Mouse (Mus musculus) cerebellum, adult 11 months (tissue): Measurements from ENCODE around the gene Tmtc2.

Experiments
- DNase-seq: peaks from one replicate; pipeline ENCODE4 v3.0.0; 2022

Tmtc2 gene

GRCm38 (mm10) chr10:105286221-105286620 is 288.0 kb downstream of the Tmtc2 start:
- no peak for DNase-seq

DNA sequence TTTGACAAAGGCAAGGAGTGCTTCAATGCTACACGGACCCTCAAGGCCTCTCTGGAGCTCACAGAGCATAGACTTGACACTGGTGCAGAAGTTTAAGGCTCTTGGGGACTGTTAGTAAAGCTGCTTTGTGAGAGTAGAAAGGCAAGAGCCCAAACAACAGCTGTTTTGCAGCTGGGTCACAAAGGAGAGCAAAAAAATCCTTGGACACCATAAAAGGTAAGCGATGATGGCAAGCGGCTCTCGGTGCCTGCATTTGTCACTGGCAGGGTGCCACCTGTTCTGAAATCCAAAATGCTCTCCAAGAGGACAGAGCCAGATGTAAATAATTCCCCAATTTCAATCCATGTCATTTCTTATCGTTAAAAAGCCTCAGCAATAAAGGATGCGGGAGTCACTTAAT is 290.1 kb downstream of the Tmtc2 start:
- peak; percentile 25 for DNase-seq

DNA sequence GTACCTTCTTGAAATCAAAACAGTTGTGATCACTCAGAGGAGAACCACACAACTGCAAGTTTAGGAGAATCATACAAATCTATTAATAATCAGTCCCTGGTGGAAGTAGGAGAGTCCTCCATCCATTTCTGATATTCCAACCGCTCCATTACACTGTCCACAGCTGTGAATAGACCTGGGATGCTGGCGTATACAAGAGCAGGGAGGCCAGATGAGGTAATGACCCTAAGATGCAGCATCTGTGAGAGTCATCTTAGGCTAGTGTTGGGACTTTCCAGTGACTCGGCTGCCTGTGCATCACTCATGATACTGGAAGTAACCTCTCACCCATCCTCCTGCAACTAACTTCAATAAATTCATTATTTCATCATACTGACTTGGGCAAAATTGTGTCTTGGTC is 293.3 kb downstream of the Tmtc2 start:
- no peak for DNase-seq

GRCm38 (mm10) chr10:105260053-105260452 is 314.2 kb downstream of the Tmtc2 start:
- DNase-seq = no peak

- peak; percentile 18 for DNase-seq
These were observed 336.0 kb downstream of the Tmtc2 start for GRCm38 (mm10) chr10:105238291-105238690.

DNA sequence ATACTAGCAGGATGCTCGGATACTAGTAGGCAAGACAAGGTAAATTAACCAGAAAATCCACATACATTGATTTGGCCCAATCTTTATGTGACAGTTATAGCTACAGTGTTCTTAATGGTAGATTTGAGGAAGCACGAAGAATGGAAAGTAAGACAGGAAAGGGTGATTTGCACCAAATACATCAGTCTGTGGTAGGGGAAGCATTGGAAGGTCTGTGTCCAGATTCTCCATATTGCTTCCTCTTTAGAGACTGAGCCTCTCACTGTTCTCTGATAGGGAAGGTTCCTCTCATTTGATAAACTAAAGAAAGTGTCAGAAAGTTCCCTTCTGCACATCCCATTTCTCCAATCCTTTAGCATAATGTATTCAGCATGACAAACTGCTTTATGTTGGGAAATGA is 341.4 kb downstream of the Tmtc2 start:
- DNase-seq = no peak

GRCm38 (mm10) chr10:105230416-105230815 is 343.8 kb downstream of the Tmtc2 start:
- DNase-seq = no peak

DNA sequence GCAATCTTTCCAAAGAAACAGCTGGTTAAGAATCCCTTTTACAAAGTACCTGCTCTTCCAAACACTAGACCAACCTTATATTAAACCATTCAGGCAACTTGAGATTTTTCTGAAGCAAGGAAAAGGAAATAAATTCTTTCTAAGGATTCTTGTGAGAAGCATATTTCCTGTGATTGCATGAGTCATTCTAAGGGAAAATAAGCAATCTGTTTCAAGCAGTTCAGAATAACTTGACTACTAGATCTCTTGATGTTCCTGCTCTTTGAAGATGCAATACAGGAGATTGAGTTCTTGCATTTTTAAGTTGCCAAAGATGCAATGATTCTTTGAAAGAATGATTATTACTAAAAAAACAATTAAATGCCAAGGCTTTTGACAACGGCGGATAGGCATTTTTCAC is 345.6 kb downstream of the Tmtc2 start:
- no peak for DNase-seq

DNA sequence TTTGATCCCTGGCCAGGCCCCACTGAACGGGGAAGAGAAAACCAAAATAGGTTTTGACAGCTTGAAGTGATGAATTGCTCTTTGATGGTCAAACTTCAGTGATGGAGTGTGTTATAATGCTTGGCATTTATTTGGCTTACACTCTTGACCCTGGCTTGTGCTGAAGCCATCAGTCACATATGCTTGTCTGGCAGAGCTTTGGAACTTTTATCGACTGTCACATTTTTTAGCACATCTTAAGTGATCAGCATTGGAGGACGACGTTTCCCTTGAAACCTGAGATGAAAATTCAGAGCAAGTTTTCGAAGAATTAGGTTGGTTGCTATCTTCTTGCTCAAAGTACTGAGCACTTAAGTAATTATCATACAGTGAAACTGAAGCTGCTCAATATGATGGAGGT is 346.6 kb downstream of the Tmtc2 start:
- DNase-seq = no peak

- no peak for DNase-seq
These were observed 348.5 kb downstream of the Tmtc2 start for GRCm38 (mm10) chr10:105225714-105226113.

GRCm38 (mm10) chr10:105222904-105223303 is 351.3 kb downstream of the Tmtc2 start:
- DNase-seq = no peak

DNA sequence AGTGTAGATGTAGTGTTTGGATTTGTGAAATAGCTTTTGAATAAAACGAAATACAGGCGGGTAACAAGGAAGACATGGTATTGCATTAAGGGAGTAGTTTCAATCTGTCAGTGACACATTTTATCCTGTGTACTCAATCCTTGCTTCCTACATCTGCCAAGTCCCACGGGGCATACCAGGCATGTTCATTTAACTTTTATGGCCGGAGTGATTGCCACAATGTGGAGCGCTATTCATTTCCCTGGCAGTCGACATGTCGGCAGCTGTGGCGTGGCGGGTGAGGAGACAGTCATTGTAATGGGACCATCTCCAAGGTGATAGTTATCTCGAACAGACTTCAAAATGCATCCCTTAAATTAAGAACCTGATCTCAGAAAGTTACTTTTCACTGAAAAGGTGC is 372.8 kb downstream of the Tmtc2 start:
- no peak for DNase-seq

DNA sequence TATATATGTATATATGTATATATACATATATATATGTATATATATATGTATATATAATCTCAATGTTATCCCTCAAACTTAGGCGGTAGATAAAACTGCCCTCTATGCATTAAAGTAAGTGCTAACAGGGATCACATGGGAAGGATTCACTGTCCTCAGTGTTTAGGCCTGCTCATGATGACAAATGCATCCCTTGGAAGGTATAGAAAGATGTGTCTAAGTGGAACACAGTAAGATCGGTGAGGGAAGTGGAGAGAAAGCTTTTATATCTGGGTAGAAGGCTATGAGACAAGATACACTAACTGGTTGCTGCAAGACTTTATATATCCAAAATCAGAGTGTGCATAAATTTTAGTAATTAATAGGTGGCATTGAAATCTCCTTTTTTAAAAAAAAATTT is 373.6 kb downstream of the Tmtc2 start:
- DNase-seq = no peak

DNA sequence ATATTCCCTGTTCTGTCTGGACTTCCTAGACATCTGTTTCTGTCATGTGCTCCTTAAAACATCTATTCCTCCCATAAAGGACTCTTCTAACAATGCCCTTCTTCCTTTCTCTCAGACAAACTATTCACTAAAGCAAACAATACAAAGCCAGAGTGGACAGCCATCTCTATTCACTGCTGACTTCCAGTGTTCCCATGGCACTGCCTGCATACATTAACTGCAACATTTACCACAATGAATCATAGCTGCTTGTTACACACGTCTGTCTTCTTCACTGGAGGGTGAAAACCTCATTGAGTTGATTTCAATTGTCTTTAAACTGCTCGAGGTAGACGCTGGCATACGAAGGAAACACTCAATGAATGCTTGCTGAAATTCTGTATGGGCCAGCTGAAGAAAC is 374.2 kb downstream of the Tmtc2 start:
- DNase-seq = no peak

DNA sequence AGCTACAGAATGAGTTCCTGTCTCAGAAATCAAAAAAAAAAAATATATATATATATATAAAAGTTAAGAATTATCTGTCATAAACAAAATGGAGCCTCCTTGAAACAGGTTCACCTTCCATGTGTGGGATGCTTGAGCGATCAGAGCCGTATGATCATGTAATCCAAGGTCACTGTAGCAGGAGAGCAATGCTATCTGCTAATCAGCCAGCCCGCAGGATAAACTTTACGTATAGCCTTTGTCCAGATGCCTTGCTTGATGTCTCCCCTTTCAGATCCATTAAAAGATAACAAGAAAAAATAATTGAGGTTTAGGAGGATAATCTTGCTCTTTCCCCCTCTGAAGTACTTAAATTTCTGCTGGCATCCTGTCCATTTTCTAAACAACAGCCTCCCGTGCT is 374.7 kb downstream of the Tmtc2 start:
- DNase-seq = no peak

- DNase-seq = no peak
These were observed 378.9 kb downstream of the Tmtc2 start for GRCm38 (mm10) chr10:105195377-105195776.

GRCm38 (mm10) chr10:105193756-105194460 is 380.3 kb downstream of the Tmtc2 start:
- no peak for DNase-seq

- no peak for DNase-seq
These were observed 382.2 kb downstream of the Tmtc2 start for GRCm38 (mm10) chr10:105192071-105192470.

- DNase-seq = no peak
These were observed 384.5 kb downstream of the Tmtc2 start for GRCm38 (mm10) chr10:105189746-105190145.

DNA sequence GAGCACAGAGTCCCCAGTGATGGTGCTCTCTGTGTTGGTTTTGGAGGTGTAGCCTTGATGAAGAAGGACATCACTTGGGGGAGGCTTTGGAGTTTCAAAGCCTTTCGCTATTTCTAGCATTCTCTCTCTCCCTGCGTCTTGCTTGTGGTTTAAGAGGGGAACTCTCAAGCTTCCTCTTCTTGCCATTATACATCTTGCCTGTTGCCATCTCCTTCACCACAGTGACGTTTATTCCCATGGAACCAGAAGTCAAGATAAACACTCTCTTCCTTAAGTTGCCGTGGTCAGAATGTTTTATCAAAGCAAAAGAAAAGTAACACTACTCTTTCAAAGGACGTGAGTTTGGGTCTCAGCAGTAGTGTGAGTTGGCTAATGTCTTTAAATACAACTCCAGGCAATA is 387.6 kb downstream of the Tmtc2 start:
- no peak for DNase-seq

DNA sequence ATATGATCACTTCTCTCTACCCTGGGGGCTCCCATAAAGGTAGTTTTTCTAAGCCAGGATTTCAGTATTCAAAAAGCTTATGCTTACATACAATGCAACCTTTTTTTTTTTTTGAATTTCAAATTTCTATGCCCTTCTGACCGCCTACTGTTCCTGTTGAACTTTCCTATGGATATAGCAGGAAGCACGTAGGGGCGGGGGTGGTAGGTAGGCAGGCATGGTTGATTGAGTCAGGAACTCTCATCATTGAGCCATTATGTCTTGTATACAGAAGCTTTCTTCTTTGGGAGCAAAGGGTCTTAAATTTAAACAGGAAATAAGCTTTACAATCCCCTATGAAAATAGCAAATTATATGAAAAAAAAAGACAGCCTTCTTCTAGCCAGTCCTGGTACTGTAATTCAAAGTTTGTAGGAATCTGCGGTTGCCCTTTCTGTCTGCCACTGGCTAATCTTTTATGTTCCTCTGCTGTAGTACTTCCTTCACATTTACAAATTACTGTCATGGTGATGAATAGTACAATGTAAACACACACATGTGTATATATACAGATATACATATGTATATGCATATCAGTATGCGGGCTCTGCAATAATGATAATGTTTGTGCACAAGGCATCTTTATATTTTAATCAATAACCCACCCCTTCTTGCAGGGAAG is 405.7 kb downstream of the Tmtc2 start:
- DNase-seq = no peak

DNA sequence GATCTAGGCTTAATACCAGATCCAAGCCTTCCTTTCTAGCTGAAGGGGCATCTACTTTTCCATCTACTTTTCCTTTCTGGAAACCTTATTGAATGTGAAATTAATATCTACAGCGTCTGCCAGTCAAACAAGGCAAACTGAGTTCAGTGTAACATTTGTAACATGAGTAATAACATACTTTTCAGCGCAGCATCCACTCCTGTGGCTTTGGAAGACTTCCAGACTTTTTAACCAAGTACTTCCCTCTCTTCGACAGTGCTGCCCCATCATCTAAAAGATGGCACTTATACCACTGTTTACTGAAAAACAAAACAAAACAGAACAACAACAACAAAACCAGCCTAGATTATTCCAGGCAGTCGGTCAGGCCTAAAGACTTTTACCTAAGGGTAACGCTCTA is 409.0 kb downstream of the Tmtc2 start:
- DNase-seq = no peak

DNA sequence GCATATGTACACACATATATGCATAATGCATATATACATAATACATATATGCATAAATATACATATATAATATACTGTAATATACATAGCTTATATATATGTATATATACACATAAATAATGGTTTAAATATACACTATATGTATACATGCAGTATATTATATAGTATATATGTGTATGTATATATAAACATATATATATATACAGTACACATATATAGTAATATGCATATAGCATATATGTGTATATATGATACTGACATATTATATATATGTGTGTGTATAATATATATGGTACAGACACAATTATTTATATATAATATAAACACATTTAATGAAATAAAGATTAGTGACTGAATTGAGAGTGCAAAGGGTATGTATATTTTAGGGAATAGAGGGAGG is 420.5 kb downstream of the Tmtc2 start:
- no peak for DNase-seq

GRCm38 (mm10) chr10:105144382-105144781 is 429.9 kb downstream of the Tmtc2 start:
- DNase-seq = no peak

DNA sequence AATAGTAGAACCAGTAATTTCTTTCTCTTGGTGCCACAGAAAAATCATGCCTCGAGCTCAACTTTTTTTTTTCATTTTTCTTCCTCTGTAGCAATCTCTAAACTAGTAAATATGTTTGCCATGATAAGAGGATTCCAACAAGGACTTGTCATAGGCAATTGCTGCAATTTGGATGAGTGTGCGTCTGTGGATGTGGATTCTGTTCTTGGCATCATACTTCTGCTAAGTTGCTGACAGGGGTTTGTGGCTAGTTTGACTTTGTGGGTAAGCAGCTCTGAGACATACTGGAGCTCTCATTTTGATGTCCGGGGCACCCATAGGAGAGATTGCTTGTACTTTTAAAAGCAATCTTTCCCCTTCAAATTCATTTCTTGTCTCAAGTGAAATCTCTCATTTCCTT is 432.1 kb downstream of the Tmtc2 start:
- no peak for DNase-seq
